Comparison of ENCODE assay signal across 19 mouse cellular contexts in the genomic region with DNA sequence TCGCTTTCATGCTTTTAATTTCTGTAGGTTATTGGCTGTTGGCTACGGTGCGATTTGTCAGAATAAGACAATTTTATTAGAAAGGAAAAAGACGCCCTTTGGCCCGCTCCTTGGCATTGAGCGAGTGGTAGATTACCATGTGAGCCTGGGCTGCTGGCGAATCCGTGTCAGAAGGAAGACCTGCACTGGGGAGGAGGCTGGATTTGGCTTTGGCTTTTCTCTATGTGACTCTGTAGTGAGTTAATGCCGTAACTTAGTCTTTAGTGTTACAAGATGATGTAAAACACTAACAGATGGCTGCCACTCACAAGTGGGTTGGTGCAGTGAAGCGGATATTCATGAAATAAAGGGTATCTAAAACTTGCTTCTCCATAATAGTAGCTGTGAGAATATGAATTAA.
A peak's percentile ranks its signal among the peaks of the same experiment; 100 is the strongest.
DNase-seq lines count a peak whose midpoint lies in the region; ATAC-seq and TF ChIP-seq lines count a peak whose summit lies in the region.
"Had no signal": no experiment of that assay in that cellular context is flagged by ENCODE, and none has a peak within 500 bp of the region (broad histone marks: within the 10 kb centered on the region; RNA-seq: fewer than 3 reads in every experiment).

No protein-coding gene starts in this region.

- no peaks in the 10 kb centered on the region for H3K36me3 ChIP-seq in hindbrain, embryonic 15.5 days
- no peaks in the 10 kb centered on the region for H3K36me3 ChIP-seq in hindbrain, embryonic 16.5 days (ENCODE audit: control insufficient read depth, insufficient read depth, low read length)
- no peaks in the 10 kb centered on the region for H3K36me3 ChIP-seq in embryonic facial prominence, embryonic 14.5 days (ENCODE audit: control insufficient read depth, insufficient read depth, low read length)
- 0 out of 2 replicates have a peak, but pooled peaks cover 3% of the 10 kb centered on the region for H3K36me3 ChIP-seq in limb, embryonic 14.5 days (ENCODE audit: control insufficient read depth, insufficient read depth, low read length)
- no peaks in the 10 kb centered on the region for H3K36me3 ChIP-seq in liver, postnatal 0 days (replicated peaks; ENCODE audit: insufficient read depth, low read length)
- H3K36me3 ChIP-seq: midbrain, embryonic 13.5 days had no signal

- TF ChIP-seq CTCF in layer of hippocampus, adult 2 months (conservative IDR thresholded peaks at IDR 0.05): no peak
- no peak for TF ChIP-seq CTCF in liver, postnatal 0 days (IDR thresholded peaks at IDR 0.05; ENCODE audit: low read depth)

- H3K27me3 ChIP-seq in hindbrain, embryonic 15.5 days: no peaks in the 10 kb centered on the region
- H3K27me3 ChIP-seq in hindbrain, embryonic 16.5 days (replicated peaks; ENCODE audit: control insufficient read depth, insufficient read depth, low read length): no peaks in the 10 kb centered on the region
- no peaks in the 10 kb centered on the region for H3K27me3 ChIP-seq in embryonic facial prominence, embryonic 14.5 days (replicated peaks; ENCODE audit: control insufficient read depth, insufficient read depth, low read length)
- H3K27me3 ChIP-seq in limb, embryonic 14.5 days (ENCODE audit: control insufficient read depth, insufficient read depth, low read length): no peaks in the 10 kb centered on the region
- no peaks in the 10 kb centered on the region for H3K27me3 ChIP-seq in liver, postnatal 0 days (ENCODE audit: insufficient read depth, low read length)
- H3K27me3 ChIP-seq: midbrain, embryonic 13.5 days had no signal

- no peak overlapping the region for H3K4me2 ChIP-seq in hindbrain, embryonic 15.5 days
- H3K4me2 ChIP-seq in hindbrain, embryonic 16.5 days (ENCODE audit: low read length): no peak overlapping the region
- no peak overlapping the region for H3K4me2 ChIP-seq in embryonic facial prominence, embryonic 14.5 days (ENCODE audit: low read depth, low read length)
- H3K4me2 ChIP-seq in limb, embryonic 14.5 days (replicated peaks; ENCODE audit: low read depth, low read length, severe bottlenecking): no peak overlapping the region
- no peak overlapping the region for H3K4me2 ChIP-seq in liver, postnatal 0 days (ENCODE audit: low read depth, low read length)
- H3K4me2 ChIP-seq: midbrain, embryonic 13.5 days had no signal

- 73% methylated on average over 10 of the region's 10 CpGs for WGBS in hindbrain, embryonic 15.5 days
- 71% methylated on average over 10 of the region's 10 CpGs for WGBS in hindbrain, embryonic 16.5 days
- WGBS in embryonic facial prominence, embryonic 14.5 days: 60% methylated on average over 10 of the region's 10 CpGs
- 42% methylated on average over 10 of the region's 10 CpGs for WGBS in limb, embryonic 14.5 days
- WGBS in liver, postnatal 0 days (ENCODE audit: insufficient replicate concordance): 86% methylated on average over 10 of the region's 10 CpGs

- DNase-seq in layer of hippocampus, adult 2 months (ENCODE audit: low spot score in 2 of 2): no peak
- DNase-seq in layer of hippocampus, postnatal 14 days (ENCODE audit: low spot score in 2 of 2): no peak
- DNase-seq in embryonic facial prominence, embryonic 14.5 days (ENCODE audit: low spot score): no peak
- no peak for DNase-seq in limb, embryonic 14.5 days (ENCODE audit: low spot score)
- no peak for DNase-seq in cerebellum, postnatal 4 days (ENCODE audit: low spot score in 2 of 2)
- no peak for DNase-seq in liver, postnatal 0 days
- DNase-seq: embryo, embryonic 11 days; gastrocnemius, postnatal 14 days; heart, adult 2 months; heart, postnatal 4 days; lung, adult 18-20 months; lung, postnatal 14 days; right cerebral cortex, postnatal 25 days had no signal

- no peak for TF ChIP-seq EP300 in liver, postnatal 0 days (IDR thresholded peaks at IDR 0.05; ENCODE audit: low read depth)

- H3K4me1 ChIP-seq in hindbrain, embryonic 15.5 days (replicated peaks): peaks cover 53% of the 10 kb centered on the region
- peaks cover 35% of the 10 kb centered on the region for H3K4me1 ChIP-seq in hindbrain, embryonic 16.5 days (ENCODE audit: control insufficient read depth, insufficient read depth, low read depth, low read length)
- peaks cover 25% of the 10 kb centered on the region for H3K4me1 ChIP-seq in embryonic facial prominence, embryonic 14.5 days (ENCODE audit: control insufficient read depth, insufficient read depth, low read length)
- peaks cover 38% of the 10 kb centered on the region for H3K4me1 ChIP-seq in limb, embryonic 14.5 days (ENCODE audit: control insufficient read depth, insufficient read depth, low read length)
- H3K4me1 ChIP-seq in liver, postnatal 0 days (ENCODE audit: insufficient read depth): peaks cover 9% of the 10 kb centered on the region

- ATAC-seq in hindbrain, embryonic 15.5 days (ENCODE audit: low FRiP score, low read depth): no peak
- ATAC-seq in hindbrain, embryonic 16.5 days: no peak
- no peak for ATAC-seq in embryonic facial prominence, embryonic 14.5 days (ENCODE audit: low read depth)
- no peak; the same call in 1 of the 2 replicates for ATAC-seq in limb, embryonic 14.5 days (ENCODE audit: low FRiP score, low read depth)
- ATAC-seq in liver, postnatal 0 days: no peak
- ATAC-seq: hindbrain, postnatal 0 days; intestine, postnatal 0 days; midbrain, embryonic 13.5 days had no signal

- 0 out of 2 replicates have a peak overlapping the region, but pooled peaks have one; percentile 16 for H3K27ac ChIP-seq in hindbrain, embryonic 15.5 days (replicated peaks)
- no peak overlapping the region for H3K27ac ChIP-seq in hindbrain, embryonic 16.5 days (ENCODE audit: low read depth, low read length)
- peak overlapping the region; percentile 72 for H3K27ac ChIP-seq in layer of hippocampus, adult 2 months
- H3K27ac ChIP-seq in embryonic facial prominence, embryonic 14.5 days (replicated peaks; ENCODE audit: low read depth, low read length): peak overlapping the region; percentile 58
- H3K27ac ChIP-seq in limb, embryonic 14.5 days (replicated peaks; ENCODE audit: low read depth, low read length): 0 out of 2 replicates have a peak overlapping the region, but pooled peaks have one; percentile 22
- H3K27ac ChIP-seq in liver, postnatal 0 days (ENCODE audit: low read depth): no peak overlapping the region
- H3K27ac ChIP-seq: heart, adult 2 months; midbrain, embryonic 13.5 days had no signal

- H3K9ac ChIP-seq in hindbrain, embryonic 15.5 days: no peak overlapping the region
- H3K9ac ChIP-seq in hindbrain, embryonic 16.5 days (ENCODE audit: low read depth, low read length): no peak overlapping the region
- H3K9ac ChIP-seq in embryonic facial prominence, embryonic 14.5 days (ENCODE audit: low read depth, low read length): no peak overlapping the region
- no peak overlapping the region for H3K9ac ChIP-seq in limb, embryonic 14.5 days (ENCODE audit: low read depth, low read length, severe bottlenecking)
- H3K9ac ChIP-seq in liver, postnatal 0 days (replicated peaks): no peak overlapping the region
- H3K9ac ChIP-seq: midbrain, embryonic 13.5 days had no signal

- H3K9me3 ChIP-seq in hindbrain, embryonic 15.5 days: no peaks in the 10 kb centered on the region
- H3K9me3 ChIP-seq in hindbrain, embryonic 16.5 days (ENCODE audit: control insufficient read depth, low read length): no peaks in the 10 kb centered on the region
- no peaks in the 10 kb centered on the region for H3K9me3 ChIP-seq in embryonic facial prominence, embryonic 14.5 days (ENCODE audit: control insufficient read depth, low read length)
- H3K9me3 ChIP-seq in limb, embryonic 14.5 days (ENCODE audit: control insufficient read depth, low read length): no peaks in the 10 kb centered on the region
- no peaks in the 10 kb centered on the region for H3K9me3 ChIP-seq in liver, postnatal 0 days (ENCODE audit: low read length)
- H3K9me3 ChIP-seq: midbrain, embryonic 13.5 days had no signal

- TF ChIP-seq POLR2A in limb, embryonic 14.5 days (IDR thresholded peaks at IDR 0.05; ENCODE audit: borderline replicate concordance, extremely low read depth, insufficient read depth, insufficient read length): no peak

- H3K4me3 ChIP-seq in hindbrain, embryonic 15.5 days: no peak overlapping the region
- no peak overlapping the region for H3K4me3 ChIP-seq in hindbrain, embryonic 16.5 days (ENCODE audit: low read length)
- H3K4me3 ChIP-seq in layer of hippocampus, adult 2 months: no peak overlapping the region
- no peak overlapping the region for H3K4me3 ChIP-seq in embryonic facial prominence, embryonic 14.5 days (ENCODE audit: low read depth, low read length)
- H3K4me3 ChIP-seq in limb, embryonic 14.5 days (replicated peaks; ENCODE audit: low read length): no peak overlapping the region
- no peak overlapping the region for H3K4me3 ChIP-seq in liver, postnatal 0 days (ENCODE audit: low read depth, low read length)
- H3K4me3 ChIP-seq: heart, adult 2 months; midbrain, embryonic 13.5 days; myocyte had no signal

Comparison
In these comparisons a context has a peak if more than half of its experiments do, and no peak if none do; other contexts are left out.
1. H3K27ac ChIP-seq: peak in hindbrain, embryonic 15.5 days (single experiment), layer of hippocampus, adult 2 months (single experiment), embryonic facial prominence, embryonic 14.5 days (single experiment) and limb, embryonic 14.5 days (single experiment); none in hindbrain, embryonic 16.5 days (single experiment) and liver, postnatal 0 days (single experiment).